Mouse (Mus musculus) gastrocnemius, postnatal 25 days (tissue): ENCODE measurements around the gene Zfp280d. TPM values are rescaled to one million over a fixed set of nuclear protein-coding genes. Genes with fewer than 3 reads are reported as not detected.
A peak's percentile ranks its signal among the peaks of the same experiment; 100 is the strongest.

Experiments used
- DNase-seq: peaks from one replicate; pipeline ENCODE4 v3.0.0; 2022
- long read RNA-seq, 2 experiments: library from polyadenylated mRNA; stranded (forward); transcript quantifications; one replicate each; pipeline ENCODE4 v2.0.0; 2021
- total RNA-seq, 2 experiments: library from RNA; stranded (reverse); gene quantifications; 1 replicate in 1 of 2; 2 replicates in 1 of 2; pipeline ENCODE4 v1.2.3; 2021

Zfp280d gene
- 10 to 100 TPM; 14.3 to 16.6 TPM for total RNA-seq
- long read RNA-seq, experiment 1, partial matches to known transcripts = 1 of 2 reads
- long read RNA-seq, experiment 1, other reads (novel, unspliced or antisense) = 1 of 2 reads
- long read RNA-seq, experiment 2, full-length matches to known transcripts = 1 of 2 reads
- long read RNA-seq, experiment 2, partial matches to known transcripts = 0 of 2 reads
- long read RNA-seq, experiment 2, other reads (novel, unspliced or antisense) = 1 of 2 reads

DNA sequence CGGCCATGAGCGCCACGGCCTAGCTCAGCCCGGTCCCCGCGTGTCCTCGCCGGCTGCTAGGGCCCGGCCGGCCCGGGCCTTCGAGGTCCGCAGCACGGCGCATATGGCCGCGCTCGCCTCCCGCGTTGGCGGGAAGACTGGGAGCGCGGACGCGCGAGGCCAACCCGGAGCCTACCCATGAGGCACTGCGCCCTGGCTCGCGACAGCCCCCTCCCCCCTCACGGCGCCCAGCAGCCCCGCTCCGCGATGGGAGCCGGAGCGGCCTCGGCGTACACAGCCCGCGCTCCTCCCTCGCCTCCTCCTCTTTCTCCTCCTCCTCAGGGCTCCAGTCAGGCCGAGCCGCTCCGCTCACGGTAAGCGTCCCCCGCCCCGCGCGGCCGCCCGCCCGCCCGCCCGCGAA is at the start of gene Zfp280d:
TSS of gene Zfp280d (plus strand) at position 184 of the 400 bp plus-strand sequence.
- peak; percentile 94 for DNase-seq

DNA sequence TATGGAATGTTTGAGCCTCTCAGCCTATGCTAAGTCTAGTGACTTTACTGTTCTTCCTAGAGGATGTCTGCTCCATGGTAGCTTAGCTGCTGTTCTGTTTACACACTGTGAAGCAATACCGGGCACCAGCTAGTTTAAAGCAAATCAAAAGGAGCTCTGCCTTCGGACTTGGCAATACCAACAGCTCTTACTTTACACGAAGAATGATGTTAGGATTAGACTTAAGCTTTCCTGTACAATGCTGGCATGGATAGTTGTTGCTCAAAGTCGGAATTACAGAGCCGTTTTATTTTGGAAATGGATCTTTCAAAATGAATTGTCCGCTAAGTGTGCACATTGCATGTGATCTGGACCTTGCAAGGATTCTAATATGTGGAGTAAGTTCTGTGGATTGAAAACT is 48.1 kb upstream of the Zfp280d start:
- DNase-seq = no peak

DNA sequence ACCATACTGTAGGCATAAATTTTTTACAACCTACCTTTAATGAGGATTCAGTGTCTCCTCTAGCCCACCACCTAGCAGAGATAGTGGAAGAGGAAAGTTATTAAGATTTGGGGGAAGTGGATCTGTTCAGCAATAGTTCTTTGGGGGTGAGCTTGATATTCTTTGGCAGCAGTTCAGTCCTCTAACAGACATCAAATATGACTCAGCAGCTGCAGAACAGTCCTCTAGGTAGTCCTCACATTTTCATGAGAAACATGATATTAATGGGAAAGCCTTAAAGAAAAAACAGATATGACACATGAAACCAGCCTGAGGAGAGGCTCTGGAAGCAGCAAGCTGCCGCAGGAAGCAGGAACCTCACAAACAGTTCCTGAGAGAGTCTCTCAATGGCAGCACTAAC is 22.0 kb upstream of the Zfp280d start:
- DNase-seq = no peak

DNA sequence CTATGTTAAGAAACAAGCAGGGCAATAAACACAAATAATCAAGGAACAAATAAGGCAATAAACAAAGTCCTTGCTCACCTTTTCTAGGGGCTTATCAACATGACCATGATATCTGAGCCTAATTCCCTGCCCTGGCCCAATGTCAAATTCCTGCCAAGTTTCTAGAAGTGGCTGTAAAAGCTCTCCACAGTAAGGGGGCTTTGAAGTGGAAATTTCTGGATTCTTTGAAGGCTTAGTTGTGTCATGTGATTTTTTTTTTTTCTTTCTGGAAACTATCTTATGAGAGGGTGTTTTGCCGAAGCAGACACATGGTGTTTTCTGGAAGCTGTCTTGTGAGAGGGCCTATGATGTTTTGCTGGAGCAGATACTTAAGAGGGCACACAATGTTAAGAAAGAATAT is 19.4 kb upstream of the Zfp280d start:
- DNase-seq = no peak

DNA sequence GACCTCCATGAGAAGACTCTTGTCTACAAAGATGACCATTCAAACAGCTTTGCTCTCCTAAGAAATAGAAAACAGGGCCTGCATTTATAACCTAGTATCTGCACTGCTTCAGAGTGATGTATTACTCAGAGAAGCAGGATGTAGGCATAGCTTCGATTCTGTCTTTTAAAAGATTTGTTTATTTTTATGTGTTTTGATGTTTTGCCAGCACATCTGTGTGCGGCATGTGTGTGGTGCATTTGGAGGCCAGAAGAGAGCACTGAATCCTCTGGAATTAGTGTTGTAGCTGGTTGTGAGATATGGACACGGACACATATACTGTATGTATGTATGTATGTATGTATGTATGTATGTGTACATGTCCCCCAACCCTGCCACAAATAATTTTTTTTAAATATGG is 18.0 kb upstream of the Zfp280d start:
- no peak for DNase-seq

DNA sequence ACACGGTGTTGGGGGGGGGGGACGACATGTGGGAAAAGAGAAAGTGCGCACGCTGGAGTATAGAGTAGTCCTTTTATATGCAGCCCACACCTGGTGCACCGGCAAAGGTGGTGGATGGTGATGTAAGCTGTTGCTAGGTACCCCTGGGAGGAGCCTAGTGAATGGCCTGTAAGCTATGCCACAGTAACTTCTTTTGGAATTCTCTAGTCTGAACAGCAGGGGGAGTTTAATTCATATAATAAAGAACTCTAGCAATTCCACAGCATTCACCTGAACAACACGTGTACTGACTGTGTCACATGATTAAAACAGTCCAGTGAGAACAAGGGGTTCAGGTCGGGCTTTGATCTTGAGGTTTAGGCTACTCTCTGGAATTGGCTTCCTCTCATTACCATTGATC is 14.3 kb upstream of the Zfp280d start:
- no peak for DNase-seq

DNA sequence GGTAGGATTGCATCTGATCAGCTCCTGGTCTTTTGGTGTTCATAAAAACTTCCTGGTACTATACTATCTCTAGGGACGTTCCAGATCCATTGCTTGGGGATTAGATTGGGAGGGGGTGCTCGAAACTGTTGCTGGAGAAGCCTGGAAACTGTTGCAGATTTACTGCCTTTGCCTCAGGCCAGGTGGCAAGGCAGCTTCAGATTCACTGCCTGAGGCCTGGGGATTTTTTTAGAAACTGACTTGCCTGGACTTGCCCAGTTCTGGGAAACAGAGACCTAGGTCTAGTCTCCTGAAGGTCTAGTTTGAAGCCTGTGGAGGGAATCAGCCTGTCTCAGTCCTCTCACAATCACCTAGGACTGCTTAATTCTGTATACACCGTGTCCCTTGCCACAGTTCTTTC is 9.8 kb upstream of the Zfp280d start:
- DNase-seq = no peak

DNA sequence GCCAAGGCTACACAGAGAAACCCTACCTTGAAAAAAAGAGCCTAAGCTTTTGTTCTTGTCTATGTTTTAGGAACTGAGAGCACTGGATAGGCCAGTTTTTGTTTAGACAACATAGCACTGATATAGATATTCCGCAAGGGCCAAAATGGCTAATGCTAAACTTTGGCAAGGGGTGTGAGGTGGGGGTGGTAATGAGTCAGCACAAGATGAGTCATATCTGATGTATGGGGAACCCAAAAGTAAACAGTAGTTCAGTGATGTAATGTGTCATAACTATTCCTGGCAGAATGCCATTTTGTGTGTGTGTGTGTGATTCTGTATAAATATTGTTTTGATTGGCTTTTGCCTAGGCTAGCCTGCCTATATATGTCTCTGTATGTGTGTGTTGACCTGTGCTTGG is 4.5 kb upstream of the Zfp280d start:
- DNase-seq = no peak

DNA sequence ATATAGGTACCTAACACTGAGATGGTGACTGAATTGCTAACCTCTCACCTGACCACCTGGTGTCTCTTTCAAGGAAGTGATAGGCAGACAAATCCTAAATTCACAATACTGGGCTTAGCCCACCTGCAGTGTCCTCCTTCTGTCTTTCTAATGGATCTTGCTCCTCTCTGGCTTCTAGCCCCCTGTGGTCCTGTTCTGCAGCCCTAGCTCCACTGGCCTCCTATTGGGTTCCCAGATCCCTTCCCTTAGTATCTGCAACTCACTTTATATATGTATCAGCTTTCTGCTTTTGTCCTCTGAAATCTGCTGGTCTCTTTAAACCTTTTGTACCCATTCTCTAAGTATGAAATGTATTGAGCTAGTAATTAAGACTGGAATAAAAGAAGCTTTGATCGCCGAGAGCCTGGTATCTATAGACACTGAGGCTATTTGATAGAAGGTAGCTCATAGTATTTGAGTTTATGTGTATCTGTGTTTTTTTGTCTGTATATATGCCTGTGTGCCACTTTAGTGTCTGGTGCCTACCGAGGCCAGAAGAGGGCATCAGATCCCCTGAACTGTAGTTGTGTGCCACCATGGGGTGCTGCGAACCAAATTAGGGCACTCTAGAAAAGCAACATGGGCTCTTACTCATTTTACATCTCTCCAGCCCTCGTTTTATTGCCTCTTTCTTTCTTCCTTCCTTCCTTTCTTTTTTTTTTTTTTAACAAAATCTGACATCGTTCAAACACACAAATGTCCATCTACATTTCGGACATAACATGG is 832 bp upstream of the Zfp280d start:
- no peak for DNase-seq

DNA sequence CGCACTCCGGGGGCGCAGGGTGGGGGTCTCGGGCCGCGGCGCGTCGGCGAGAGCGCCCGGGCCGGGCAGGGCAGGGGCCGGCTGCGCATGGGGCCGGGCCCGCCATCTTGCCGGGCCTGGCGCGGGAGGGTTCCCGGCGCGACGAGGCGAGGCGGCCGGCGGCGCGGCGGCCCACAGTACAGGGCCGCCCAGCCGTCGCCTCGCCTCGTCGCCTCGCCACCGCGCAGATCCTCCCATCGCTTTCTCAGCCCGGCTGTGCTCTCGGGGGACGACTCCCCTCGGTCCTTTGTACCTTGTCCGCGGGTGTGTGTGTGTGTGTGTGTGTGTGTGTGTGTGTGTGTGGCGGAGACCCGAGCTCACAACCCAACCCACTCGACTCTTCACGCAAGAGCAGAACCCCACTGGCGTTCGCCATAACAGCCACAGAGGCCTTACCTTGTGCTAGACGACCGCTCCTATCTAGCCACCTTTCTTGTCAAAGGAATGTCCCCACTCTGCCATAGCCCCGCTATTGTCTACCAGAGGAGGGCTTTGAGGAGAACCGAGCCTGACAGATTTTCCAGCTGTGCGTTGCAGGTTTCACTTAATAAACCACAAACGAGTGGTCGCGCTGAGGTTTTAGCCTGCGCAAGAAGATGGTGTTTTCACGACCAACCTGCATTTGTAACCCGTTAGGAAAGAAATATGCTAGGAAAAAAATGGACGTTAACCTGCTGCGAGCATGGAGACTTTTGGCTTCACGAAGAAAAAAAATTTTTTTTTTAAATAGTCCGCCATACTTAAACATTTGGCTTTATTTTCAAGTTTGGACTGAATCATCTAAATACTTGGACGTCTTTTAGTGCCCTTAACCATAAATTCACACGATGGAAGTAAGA is 680 bp downstream of the Zfp280d start:
- DNase-seq = peak; percentile 32

DNA sequence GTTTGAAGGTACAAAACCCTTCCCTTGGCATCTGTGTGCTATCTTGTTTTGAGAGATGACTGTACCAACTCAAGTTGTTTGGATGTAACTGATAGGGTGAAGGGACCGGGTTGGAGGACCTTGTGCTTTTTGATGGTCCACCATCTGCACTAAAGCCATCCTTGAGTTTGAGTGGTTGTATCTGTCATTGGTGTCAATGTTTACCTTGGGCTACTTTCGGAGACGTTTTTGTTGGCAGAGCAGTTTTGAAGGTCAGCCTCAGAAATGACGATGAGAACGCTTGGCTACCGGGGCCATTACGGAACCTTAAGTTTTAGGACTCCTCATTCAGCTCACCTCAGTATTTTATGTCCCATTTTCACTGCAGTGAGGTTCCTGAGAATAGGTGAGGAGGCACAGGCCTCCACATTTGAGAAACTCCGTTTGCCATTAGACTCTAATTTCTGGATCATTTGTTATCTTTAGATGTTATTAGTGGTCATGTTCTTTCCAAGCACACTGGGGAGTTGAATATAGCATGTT is 1.4 kb downstream of the Zfp280d start:
- DNase-seq = no peak

DNA sequence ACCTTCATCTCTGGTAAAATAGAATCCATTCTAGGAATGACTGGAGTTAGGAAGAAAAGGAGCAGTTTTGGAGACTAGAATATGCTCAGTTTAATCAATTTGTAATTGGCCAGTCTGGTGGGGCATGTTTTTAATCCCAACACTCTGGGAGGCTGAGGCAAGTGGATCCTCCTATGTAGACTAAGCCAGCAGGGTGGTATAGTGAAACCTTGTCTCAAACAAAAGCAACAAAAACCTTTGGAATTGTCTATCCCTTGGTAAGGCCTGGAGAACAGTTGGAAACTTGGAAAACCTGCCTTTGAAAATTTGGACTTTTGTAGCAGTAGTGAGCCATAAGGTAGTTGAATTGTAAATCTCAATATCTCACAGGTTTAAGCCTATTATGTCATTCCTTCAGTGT is 2.3 kb downstream of the Zfp280d start:
- DNase-seq = no peak

DNA sequence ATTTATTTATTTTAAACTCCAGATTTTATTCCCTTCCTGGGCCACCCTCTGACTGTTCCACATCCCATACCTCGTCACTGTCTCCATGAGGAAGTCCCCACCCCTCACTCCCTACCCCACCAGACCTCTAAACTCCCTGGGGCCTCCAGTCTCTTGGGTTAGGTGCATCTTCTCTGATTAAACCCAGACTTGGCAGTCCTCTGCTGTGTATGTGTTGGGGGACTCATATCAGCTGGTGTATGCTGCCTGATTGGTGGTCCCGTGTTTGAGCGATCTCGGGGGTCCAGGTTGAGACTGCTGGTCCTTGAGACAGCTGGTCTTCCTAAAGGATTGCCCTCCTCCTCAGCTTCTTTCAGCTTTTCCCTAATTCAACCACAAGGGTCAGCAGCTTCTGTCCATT is 5.3 kb downstream of the Zfp280d start:
- no peak for DNase-seq

DNA sequence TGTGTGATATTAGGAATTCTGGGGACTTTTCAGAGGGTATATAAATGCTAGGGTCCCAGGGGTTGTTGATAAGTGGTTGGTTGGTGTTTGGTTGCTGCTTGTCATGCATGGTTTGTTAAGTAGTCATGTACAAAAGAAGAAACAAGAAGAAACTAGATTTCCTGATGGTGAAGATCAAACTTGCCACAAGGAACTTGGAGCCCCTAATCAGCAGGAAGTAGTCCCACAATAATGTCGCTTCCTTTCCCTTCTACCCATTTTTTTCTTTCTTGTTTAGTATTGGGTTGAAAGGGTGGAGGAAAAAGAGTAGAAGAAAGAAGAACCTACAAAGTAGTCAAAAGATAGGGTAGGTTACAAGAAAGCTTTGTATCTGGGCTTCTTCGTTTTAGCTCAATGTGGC is 13.0 kb downstream of the Zfp280d start:
- DNase-seq = no peak

DNA sequence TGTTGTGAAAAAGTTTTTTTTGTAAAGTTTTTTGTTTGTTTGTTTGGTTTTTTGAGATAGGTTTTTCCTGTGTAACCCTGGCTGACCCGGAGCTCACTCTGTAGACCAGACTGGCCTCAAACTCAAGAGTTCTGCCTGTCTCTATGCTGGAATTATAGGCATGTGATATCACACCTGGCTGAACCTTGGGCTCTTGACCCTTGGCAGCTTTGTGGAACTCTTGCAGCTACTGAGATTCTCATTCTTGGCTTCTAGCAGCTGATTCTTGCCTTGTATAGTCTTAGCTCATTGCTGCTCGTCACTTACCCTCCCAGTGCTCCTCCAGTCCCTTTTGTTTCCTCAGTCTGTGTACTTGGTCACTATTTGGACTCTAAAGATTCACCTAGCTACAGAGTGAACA is 13.6 kb downstream of the Zfp280d start:
- DNase-seq = no peak

DNA sequence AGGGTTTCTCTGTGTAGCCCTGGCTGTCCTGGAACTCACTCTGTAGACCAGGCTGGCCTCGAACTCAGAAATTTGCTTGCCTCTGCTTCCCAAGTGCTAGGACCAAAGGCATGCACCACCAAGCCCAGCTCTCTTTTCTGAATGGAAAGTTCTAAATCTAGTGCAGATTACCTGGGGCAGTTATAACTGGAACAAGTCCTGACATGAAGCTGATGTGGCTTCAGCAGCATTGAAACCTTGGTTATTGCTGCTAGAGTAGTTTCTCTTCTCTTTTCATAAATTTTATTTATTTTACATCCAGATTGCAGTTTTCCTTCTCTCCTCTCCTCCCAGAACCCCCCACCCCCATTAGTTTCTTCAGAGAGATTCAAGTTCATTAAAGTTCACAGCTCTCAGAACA is 14.4 kb downstream of the Zfp280d start:
- no peak for DNase-seq

DNA sequence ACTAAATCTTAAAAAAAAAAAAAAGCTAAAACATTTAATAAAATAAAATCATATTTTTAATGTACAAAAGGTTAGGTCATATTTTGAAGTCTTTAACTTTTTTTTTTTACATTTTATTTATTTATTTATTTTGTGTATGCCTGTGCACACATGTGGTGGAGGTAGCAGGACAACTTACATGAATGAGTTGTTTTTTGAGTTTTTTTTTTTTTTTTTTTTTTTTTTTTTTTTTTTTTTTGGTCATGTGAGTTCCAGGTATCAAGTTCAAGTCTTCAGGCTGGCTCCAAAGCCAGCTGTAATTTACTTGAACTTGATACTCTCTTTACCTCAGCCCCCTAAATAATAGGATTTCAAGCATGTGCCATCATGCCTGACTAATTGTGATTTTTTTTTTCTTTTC is 19.4 kb downstream of the Zfp280d start:
- DNase-seq = no peak

DNA sequence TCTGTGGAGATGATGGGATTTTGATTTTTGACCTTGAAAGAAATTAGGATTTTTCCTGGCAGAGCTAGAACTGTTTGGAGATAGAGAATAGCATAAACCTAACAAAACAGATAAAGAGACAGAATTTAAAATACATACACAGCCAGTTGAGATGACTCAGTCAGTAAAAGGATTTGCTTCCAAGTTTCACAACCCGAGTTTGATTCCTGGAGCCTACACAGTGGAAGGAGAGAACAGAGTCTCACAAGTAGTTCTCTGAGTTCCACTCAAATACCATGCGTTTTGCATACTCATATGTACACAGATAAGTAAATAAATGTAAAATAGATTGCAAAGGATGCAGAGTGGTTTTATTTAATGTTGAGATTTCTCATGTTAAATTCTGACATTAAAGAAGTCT is 35.1 kb downstream of the Zfp280d start:
- no peak for DNase-seq

DNA sequence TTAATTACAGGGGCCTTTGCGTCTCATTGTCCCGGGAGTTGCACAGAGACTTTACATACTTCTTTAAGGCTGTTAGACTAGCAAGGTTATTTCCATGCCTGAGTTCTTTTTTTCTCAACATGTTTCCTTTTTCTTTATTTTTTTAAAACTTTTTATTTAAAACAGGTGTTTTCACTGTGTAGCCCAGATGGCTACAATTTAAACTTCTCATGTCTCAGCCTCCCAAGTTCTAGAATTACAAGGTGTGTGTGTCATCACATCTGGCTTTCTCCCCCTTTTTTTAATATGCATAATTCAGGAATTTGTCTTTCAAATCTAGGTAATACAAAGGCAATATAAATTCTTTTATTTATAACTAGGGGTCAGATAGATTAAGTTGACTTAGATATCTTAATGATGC is 58.6 kb downstream of the Zfp280d start:
- DNase-seq = no peak

DNA sequence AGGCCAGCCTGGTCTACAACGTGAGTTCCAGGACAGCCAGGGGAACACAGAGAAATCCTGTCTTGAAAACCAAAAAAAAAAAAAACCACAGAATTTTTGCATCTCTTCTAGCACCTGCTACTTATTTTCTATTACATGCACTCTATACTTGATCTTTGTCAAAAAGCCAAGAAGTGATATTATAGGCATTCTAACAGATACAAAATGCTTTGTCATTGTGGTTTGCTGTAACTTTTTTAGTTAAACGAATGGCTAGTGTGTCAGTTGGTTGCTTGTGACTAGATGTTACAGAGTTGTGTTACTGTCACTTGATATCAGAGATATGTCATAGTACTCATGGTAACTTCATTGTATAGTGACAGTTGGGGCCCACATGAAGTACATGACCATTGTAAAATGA is 61.4 kb downstream of the Zfp280d start:
- DNase-seq = no peak

DNA sequence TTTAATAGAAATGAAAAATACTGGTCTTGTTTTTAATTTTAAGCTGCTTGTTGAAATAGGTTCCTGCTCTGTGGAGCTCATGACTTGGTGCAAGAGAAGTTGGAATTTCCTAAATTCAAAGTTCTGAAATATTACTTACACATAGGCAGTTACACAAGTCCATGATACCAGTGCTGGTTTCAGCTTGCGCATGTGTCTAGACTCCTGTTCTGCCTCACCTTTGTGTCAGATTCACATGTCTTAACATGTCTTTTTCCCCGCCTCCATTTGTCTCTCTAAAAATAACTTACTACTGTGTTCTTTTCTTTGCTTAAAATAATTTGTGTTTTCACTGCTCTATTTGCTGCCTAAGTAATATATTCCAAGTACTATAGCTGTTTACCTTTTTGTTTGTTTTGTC is 64.5 kb downstream of the Zfp280d start:
- DNase-seq = no peak

DNA sequence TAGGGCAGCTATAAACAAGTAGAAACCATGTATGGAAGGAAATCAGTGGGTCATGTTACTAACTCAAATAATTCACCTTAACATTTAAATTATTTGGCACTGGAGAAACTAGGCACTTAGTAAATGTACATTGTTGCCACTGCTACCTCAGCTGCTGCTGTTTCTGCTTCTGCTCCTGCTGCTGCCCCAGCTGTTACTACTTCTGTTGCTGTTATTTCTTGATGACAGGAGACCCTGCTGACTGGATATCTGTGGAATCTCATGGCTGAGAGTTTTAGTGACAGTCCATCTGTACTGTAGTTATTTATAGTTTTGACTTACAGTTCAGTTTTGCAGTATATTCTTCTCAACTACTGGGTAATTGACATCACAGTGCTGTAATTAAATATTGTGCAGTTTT is 69.2 kb downstream of the Zfp280d start:
- DNase-seq = no peak

DNA sequence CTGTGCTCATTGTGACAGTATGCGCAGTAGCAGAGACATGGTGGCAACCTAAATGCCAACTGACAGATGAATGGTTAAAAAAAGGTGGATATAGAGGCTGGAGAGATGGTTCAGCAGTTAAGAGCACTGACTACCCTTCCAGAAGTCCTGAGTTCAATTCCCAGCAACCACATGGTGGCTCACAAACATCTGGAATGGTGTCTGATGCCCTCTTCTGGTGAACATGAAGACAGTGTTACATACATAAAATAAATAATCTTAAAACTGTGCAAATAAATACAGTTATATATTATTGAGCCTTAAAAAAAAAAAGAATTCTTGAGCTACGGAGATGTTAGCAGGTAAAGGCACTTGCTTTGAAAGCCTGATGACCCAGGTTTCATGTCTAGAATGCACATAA is 97.7 kb downstream of the Zfp280d start:
- DNase-seq = no peak
